Mouse (Mus musculus): ENCODE measurements around the gene Ccdc42. TPM values are rescaled to one million over a fixed set of nuclear protein-coding genes. Genes with fewer than 3 reads are reported as not detected.
A peak's percentile ranks its signal among the peaks of the same experiment; 100 is the strongest.

The Ccdc42 gene
- polyA plus RNA-seq (2015; fragmentation: Nextera tagmentation; extraction: Ambion mirVana): 0.41 and 0.49 TPM in 2 replicates

DNA sequence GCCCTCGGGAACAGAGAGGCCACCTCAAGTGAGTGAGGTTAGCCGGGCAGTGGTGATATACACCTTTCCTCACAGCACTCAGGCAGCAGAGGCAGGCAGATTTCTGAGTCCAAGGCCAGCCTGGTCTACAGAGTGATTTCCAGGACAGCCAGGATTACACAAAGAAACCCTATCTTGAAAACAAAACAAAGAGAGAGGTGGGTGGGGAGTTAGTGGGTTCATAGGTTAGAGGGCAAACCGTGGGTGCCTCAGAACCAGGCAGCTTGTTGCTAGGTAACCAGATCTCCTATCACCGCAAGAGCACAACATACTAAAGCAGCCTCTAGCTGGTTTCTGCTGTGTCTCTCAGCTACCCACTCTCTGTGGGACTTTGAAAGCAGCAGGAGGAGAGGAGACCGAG lies at the start of gene Ccdc42:
Gene Ccdc42 (plus strand): TSS at position 301 of the 400 bp plus-strand sequence.
- ATAC-seq (ENCODE audit: insufficient read depth, low FRiP score): no peak
- Histone ChIP-seq H3K27me3 (ENCODE audit: control insufficient read depth, insufficient read depth, low read length) (peaks cover 4% of the 10 kb centered on the region; the same call in 1 of the 2 replicates), H3K4me3 (replicated peaks; ENCODE audit: low read length) (no peak within 1 kb of the TSS), H3K36me3 (ENCODE audit: control insufficient read depth, insufficient read depth, low read length) (no peaks in the 10 kb centered on the region), H3K4me2 (ENCODE audit: low read depth, low read length) (no peak within 1 kb of the TSS), H3K4me1 (ENCODE audit: control insufficient read depth, insufficient read depth, low read length) (peaks cover 12% of the 10 kb centered on the region; the same call in 1 of the 2 replicates), H3K9me3 (replicated peaks; ENCODE audit: control insufficient read depth, low read length) (no peaks in the 10 kb centered on the region), H3K27ac (ENCODE audit: low read length) (no peak within 1 kb of the TSS), H3K9ac (ENCODE audit: low read length) (no peak within 1 kb of the TSS)
- WGBS: 67% methylated on average over 5 of the region's 5 CpGs

DNA sequence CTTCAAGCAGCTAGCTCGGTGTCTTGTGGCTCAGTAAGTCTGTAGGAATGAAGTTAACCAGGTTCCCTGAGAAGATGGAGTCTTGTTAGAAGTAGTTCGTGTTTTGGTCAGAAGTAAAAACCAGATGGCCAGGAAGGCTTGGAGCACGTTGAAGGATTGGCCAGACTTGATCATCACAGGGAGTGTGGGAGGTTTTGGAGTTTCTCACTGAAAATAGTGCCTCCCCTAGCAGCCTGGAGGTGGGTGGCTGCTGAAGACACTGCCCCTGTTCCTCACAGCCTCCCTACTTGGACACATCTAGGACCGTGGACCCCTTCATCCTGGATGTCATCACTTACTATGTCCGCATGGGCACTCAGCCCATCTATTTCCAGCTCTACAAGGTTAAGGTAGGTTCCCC lies 47.2 kb upstream of the Ccdc42 start:
- Histone ChIP-seq H3K36me3 (ENCODE audit: control insufficient read depth, insufficient read depth, low read length) (no peaks in the 10 kb centered on the region), H3K4me2 (ENCODE audit: low read depth, low read length) (no peak overlapping the region), H3K9me3 (replicated peaks; ENCODE audit: control insufficient read depth, low read length) (no peaks in the 10 kb centered on the region), H3K4me1 (ENCODE audit: control insufficient read depth, insufficient read depth, low read length) (no peaks in the 10 kb centered on the region), H3K4me3 (replicated peaks; ENCODE audit: low read length) (no peak overlapping the region), H3K27ac (ENCODE audit: low read length) (no peak overlapping the region), H3K27me3 (ENCODE audit: control insufficient read depth, insufficient read depth, low read length) (no peaks in the 10 kb centered on the region), H3K9ac (ENCODE audit: low read length) (no peak overlapping the region)
- 68% methylated on average over 5 of the region's 5 CpGs for WGBS
- ATAC-seq (ENCODE audit: insufficient read depth, low FRiP score): no peak

DNA sequence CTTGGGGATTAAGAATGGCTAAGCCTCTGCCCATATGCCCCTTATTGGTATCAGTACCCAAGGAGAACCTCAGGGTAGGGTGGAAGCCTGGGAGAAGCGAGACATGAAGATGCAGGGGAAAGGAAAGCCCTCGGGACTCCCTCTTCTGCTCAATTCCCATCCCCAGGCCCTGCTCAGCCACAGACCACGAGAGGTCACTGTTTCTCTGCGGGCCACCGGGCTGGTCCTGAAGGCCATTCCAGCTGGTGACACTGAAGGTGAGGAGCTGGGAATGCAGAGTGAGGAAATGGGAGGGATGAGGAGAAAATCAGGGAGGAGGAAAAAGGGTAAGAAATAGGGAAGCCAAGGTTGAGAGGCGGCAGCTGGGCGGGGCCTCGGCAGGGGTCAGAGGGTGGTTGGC lies 42.3 kb upstream of the Ccdc42 start:
- Histone ChIP-seq H3K4me2 (ENCODE audit: low read depth, low read length) (no peak overlapping the region), H3K27me3 (ENCODE audit: control insufficient read depth, insufficient read depth, low read length) (no peaks in the 10 kb centered on the region), H3K9ac (ENCODE audit: low read length) (no peak overlapping the region), H3K27ac (ENCODE audit: low read length) (no peak overlapping the region), H3K4me1 (ENCODE audit: control insufficient read depth, insufficient read depth, low read length) (no peaks in the 10 kb centered on the region), H3K36me3 (ENCODE audit: control insufficient read depth, insufficient read depth, low read length) (no peaks in the 10 kb centered on the region), H3K9me3 (replicated peaks; ENCODE audit: control insufficient read depth, low read length) (no peaks in the 10 kb centered on the region), H3K4me3 (replicated peaks; ENCODE audit: low read length) (no peak overlapping the region)
- WGBS: 16% methylated on average over 8 of the region's 8 CpGs
- ATAC-seq (ENCODE audit: insufficient read depth, low FRiP score): 0 out of 2 replicates have a peak, but pooled peaks have one; percentile 51

DNA sequence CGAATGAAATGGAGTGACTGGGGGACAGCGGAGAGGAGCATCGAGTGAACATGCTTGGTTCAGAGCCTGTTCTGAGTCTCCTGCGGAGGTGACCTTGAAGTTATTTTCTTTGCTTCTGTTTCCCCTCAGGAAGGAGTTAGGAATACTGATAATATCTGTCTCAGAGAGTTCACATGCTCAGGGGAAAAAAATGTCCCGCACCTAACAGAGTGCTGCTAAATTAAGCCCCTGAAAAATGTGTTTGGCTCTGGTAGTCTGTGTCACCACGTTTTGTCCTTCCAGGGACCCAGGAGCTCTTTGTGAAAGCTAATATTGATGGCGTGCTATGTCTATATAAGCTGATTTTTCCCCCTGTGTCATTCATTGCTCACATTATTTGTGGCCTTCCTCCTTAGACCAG lies 41.6 kb upstream of the Ccdc42 start:
- ATAC-seq (ENCODE audit: insufficient read depth, low FRiP score): no peak
- WGBS: 52% methylated on average over 7 of the region's 7 CpGs
- H3K27ac ChIP-seq (ENCODE audit: low read length): no peak overlapping the region

DNA sequence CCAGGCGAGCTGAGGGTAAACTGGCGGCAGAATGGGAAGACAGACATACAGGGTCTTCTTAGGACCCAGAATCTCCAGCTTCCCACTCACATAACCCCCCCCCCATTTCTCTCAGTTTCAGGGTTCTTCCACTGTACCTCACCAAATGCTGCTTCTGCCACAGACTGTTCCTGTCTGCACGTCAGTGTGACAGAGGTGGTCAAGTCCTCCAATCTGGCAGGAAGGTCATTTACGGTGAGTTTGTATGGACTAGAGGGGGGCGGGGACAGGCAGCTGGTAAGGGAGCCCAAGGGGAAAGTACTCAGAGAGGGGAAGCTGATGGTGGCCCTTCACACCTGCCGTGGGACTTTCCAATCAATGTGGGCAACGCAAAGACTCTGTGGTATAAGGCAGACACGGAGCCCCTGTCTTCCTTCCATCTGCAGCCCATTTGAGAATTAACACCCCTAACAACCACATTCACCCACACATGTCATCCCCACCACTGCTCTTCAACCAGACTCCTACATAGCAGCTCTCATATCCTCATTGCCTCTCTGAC lies 41.1 kb upstream of the Ccdc42 start:
- H3K9ac ChIP-seq (ENCODE audit: low read length): no peak overlapping the region
- H3K4me2 ChIP-seq (ENCODE audit: low read depth, low read length): no peak overlapping the region
- H3K4me3 ChIP-seq (replicated peaks; ENCODE audit: low read length): no peak overlapping the region
- H3K9me3 ChIP-seq (replicated peaks; ENCODE audit: control insufficient read depth, low read length): no peaks in the 10 kb centered on the region
- H3K36me3 ChIP-seq (ENCODE audit: control insufficient read depth, insufficient read depth, low read length): no peaks in the 10 kb centered on the region
- 75% methylated on average over 8 of the region's 8 CpGs for WGBS
- no peak overlapping the region for H3K27ac ChIP-seq (ENCODE audit: low read length)
- no peak for ATAC-seq (ENCODE audit: insufficient read depth, low FRiP score)
- no peaks in the 10 kb centered on the region for H3K27me3 ChIP-seq (ENCODE audit: control insufficient read depth, insufficient read depth, low read length)
- H3K4me1 ChIP-seq (ENCODE audit: control insufficient read depth, insufficient read depth, low read length): no peaks in the 10 kb centered on the region

More for the DNA sequence above, 41.6 kb upstream of the Ccdc42 start:
- Histone ChIP-seq H3K4me2 (ENCODE audit: low read depth, low read length) (no peak overlapping the region), H3K4me1 (ENCODE audit: control insufficient read depth, insufficient read depth, low read length) (no peaks in the 10 kb centered on the region), H3K27me3 (ENCODE audit: control insufficient read depth, insufficient read depth, low read length) (no peaks in the 10 kb centered on the region), H3K4me3 (replicated peaks; ENCODE audit: low read length) (no peak overlapping the region), H3K9ac (ENCODE audit: low read length) (no peak overlapping the region), H3K36me3 (ENCODE audit: control insufficient read depth, insufficient read depth, low read length) (no peaks in the 10 kb centered on the region), H3K9me3 (replicated peaks; ENCODE audit: control insufficient read depth, low read length) (no peaks in the 10 kb centered on the region)

DNA sequence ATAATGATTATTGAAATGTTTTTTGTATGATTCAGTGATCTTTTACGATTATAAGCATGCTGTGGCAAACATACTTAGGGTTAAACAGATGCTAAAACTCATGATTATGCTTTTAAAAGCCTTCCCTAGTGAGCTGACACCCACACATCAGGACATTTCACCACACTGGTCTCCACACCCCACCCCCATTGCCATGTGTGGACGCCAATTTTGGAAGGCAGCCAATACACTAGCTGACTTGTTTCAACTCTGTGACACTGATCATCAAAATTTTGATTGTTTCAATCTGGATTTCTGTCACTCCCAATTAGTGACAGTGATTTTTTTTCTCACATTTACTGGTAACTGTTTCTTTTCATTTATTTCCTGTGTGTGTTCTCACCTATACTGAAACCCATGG lies 39.3 kb upstream of the Ccdc42 start:
- H3K4me3 ChIP-seq (replicated peaks; ENCODE audit: low read length): no peak overlapping the region
- no peaks in the 10 kb centered on the region for H3K27me3 ChIP-seq (ENCODE audit: control insufficient read depth, insufficient read depth, low read length)
- no peak overlapping the region for H3K9ac ChIP-seq (ENCODE audit: low read length)
- H3K4me1 ChIP-seq (ENCODE audit: control insufficient read depth, insufficient read depth, low read length): no peaks in the 10 kb centered on the region
- no peaks in the 10 kb centered on the region for H3K9me3 ChIP-seq (replicated peaks; ENCODE audit: control insufficient read depth, low read length)
- ATAC-seq (ENCODE audit: insufficient read depth, low FRiP score): no peak
- no peak overlapping the region for H3K4me2 ChIP-seq (ENCODE audit: low read depth, low read length)
- no peaks in the 10 kb centered on the region for H3K36me3 ChIP-seq (ENCODE audit: control insufficient read depth, insufficient read depth, low read length)
- no peak overlapping the region for H3K27ac ChIP-seq (ENCODE audit: low read length)
- WGBS: 45% methylated on average over 2 of the region's 2 CpGs

DNA sequence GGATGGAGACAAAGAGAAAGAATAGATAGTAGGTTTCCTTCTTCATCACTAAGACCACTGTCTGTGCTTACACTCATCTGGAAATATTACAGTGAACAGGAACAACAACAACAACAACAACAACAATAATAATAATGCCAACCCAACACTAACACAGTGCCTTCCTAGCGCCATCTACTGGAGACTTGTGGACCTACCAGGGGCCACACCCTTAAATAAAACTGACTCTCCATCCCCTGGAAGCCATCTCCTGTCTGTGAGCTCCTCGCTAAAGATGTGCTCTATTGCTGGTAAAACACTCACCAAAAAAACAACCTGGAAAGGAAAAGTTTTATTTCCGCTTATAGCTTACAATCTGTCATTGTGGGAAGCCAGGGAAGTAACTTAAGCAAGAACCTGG lies 37.2 kb upstream of the Ccdc42 start:
- no peak for ATAC-seq (ENCODE audit: insufficient read depth, low FRiP score)
- Histone ChIP-seq H3K4me1 (ENCODE audit: control insufficient read depth, insufficient read depth, low read length) (no peaks in the 10 kb centered on the region), H3K27ac (ENCODE audit: low read length) (no peak overlapping the region), H3K4me2 (ENCODE audit: low read depth, low read length) (no peak overlapping the region), H3K27me3 (ENCODE audit: control insufficient read depth, insufficient read depth, low read length) (no peaks in the 10 kb centered on the region), H3K9ac (ENCODE audit: low read length) (no peak overlapping the region), H3K9me3 (replicated peaks; ENCODE audit: control insufficient read depth, low read length) (no peaks in the 10 kb centered on the region), H3K4me3 (replicated peaks; ENCODE audit: low read length) (no peak overlapping the region), H3K36me3 (ENCODE audit: control insufficient read depth, insufficient read depth, low read length) (no peaks in the 10 kb centered on the region)
- WGBS: 48% methylated on average over 3 of the region's 3 CpGs

DNA sequence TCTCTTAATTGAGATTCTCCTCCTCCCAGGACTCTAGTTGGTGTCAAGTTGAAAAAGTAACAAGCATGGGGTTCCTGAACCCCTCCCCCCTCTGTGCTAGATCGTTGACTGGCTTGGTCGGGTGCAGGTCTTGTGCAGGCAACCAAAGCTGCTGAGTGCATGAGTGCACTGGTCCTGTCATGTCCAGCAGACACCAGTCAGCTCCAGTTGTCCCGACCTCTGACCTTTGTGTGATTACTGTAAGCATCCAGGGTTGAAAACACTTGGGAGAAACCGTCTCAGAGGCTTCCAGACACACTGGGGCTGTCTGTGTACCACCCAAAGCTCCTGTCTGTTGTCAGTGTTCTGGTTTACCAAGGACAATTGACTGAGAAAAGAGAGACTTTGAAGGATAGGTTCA lies 36.5 kb upstream of the Ccdc42 start:
- H3K4me2 ChIP-seq (ENCODE audit: low read depth, low read length): no peak overlapping the region
- no peak overlapping the region for H3K9ac ChIP-seq (ENCODE audit: low read length)
- H3K27me3 ChIP-seq (ENCODE audit: control insufficient read depth, insufficient read depth, low read length): no peaks in the 10 kb centered on the region
- no peak overlapping the region for H3K27ac ChIP-seq (ENCODE audit: low read length)
- no peaks in the 10 kb centered on the region for H3K36me3 ChIP-seq (ENCODE audit: control insufficient read depth, insufficient read depth, low read length)
- 49% methylated on average over 4 of the region's 4 CpGs for WGBS
- no peak for ATAC-seq (ENCODE audit: insufficient read depth, low FRiP score)
- no peaks in the 10 kb centered on the region for H3K9me3 ChIP-seq (replicated peaks; ENCODE audit: control insufficient read depth, low read length)
- no peaks in the 10 kb centered on the region for H3K4me1 ChIP-seq (ENCODE audit: control insufficient read depth, insufficient read depth, low read length)
- H3K4me3 ChIP-seq (replicated peaks; ENCODE audit: low read length): no peak overlapping the region

DNA sequence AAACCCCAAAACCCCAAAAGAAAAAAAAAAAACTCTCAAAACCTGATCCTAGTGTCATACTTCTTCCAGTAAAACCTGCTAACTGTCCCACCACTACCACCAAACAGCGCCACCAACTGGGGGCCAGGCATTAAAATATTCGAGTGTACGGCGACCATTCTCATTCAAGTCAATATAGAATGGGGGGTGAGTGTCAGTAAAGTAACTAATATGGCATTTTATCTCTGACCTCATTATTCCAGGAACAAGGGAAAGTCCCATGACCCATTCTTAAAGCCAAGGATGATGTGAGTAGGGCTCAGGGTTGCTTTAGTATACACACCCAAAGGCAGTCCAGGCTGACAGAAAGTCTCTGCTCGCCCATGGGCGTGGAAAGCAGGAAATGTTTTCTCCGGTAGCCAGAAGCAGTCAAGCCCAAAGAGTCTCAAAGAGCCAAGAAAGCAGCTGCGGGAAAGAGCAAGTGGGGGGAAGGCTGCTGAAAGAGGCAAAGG lies 32.8 kb upstream of the Ccdc42 start:
- no peak for ATAC-seq (ENCODE audit: insufficient read depth, low FRiP score)

More for the DNA sequence above, 32.8 kb upstream of the Ccdc42 start:
- no peak overlapping the region for H3K4me2 ChIP-seq (ENCODE audit: low read depth, low read length)
- no peaks in the 10 kb centered on the region for H3K27me3 ChIP-seq (ENCODE audit: control insufficient read depth, insufficient read depth, low read length)
- no peak overlapping the region for H3K9ac ChIP-seq (ENCODE audit: low read length)
- no peaks in the 10 kb centered on the region for H3K9me3 ChIP-seq (replicated peaks; ENCODE audit: control insufficient read depth, low read length)
- H3K4me1 ChIP-seq (ENCODE audit: control insufficient read depth, insufficient read depth, low read length): 0 out of 2 replicates have a peak, but pooled peaks cover 3% of the 10 kb centered on the region
- no peak overlapping the region for H3K27ac ChIP-seq (ENCODE audit: low read length)
- no peak overlapping the region for H3K4me3 ChIP-seq (replicated peaks; ENCODE audit: low read length)
- no peaks in the 10 kb centered on the region for H3K36me3 ChIP-seq (ENCODE audit: control insufficient read depth, insufficient read depth, low read length)
- 32% methylated on average over 8 of the region's 8 CpGs for WGBS
